Mouse (Mus musculus) liver, adult 2 months (tissue): ENCODE data around the gene Zfp568. TPM values are rescaled to one million over a fixed set of nuclear protein-coding genes. Genes with fewer than 3 reads are reported as not detected.

Experiments
- DNase-seq: peaks from one replicate; pipeline ENCODE4 v3.0.0-alpha.2; 2011; ENCODE audit warnings: low read depth, low spot score; ENCODE audit errors: extremely low read depth
- H3K27ac ChIP-seq: fragments of 200-500 bp; replicated peaks from 2 replicates; pipeline ENCODE4 v1.5.1; 2012; ENCODE audit warnings: low read depth, mild to moderate bottlenecking, control low read depth, inconsistent platforms, low read length; ENCODE audit not compliant: insufficient read depth
- H3K27me3 ChIP-seq: fragments of 200-500 bp; 2 replicates; pipeline ENCODE4 v1.6.1; 2012; ENCODE audit warnings: mild to moderate bottlenecking, moderate library complexity, low read length, inconsistent platforms; ENCODE audit not compliant: control insufficient read depth, insufficient read depth
- H3K36me3 ChIP-seq: fragments of 200-500 bp; 2 replicates; pipeline ENCODE4 v1.6.1; 2012; ENCODE audit warnings: low read length, inconsistent platforms; ENCODE audit not compliant: control insufficient read depth, insufficient read depth
- H3K4me1 ChIP-seq: fragments of 200-500 bp; 2 replicates; pipeline ENCODE4 v1.6.1; 2011; ENCODE audit warnings: low read length; ENCODE audit not compliant: control insufficient read depth, insufficient read depth
- H3K4me3 ChIP-seq: fragments of 200-500 bp; 2 replicates; pipeline ENCODE4 v1.5.1; 2011; ENCODE audit warnings: low read depth, mild to moderate bottlenecking, control low read depth, low read length, moderate library complexity; ENCODE audit not compliant: insufficient read depth
- H3K79me2 ChIP-seq: fragments of 200-500 bp; 2 replicates; pipeline ENCODE4 v1.6.1; 2012; ENCODE audit warnings: inconsistent platforms, mild to moderate bottlenecking, low read length, moderate library complexity; ENCODE audit not compliant: control insufficient read depth, insufficient read depth
- H3K9ac ChIP-seq: fragments of 200-500 bp; 2 replicates; pipeline ENCODE4 v1.6.1; 2012; ENCODE audit warnings: low read depth, mild to moderate bottlenecking, control low read depth, inconsistent platforms, low read length
- CTCF ChIP-seq: fragments of 200-500 bp; IDR thresholded peaks from 2 replicates; pipeline ENCODE4 v1.5.1; 2011; ENCODE audit warnings: low read depth, low read length, control low read depth
- POLR2A ChIP-seq: fragments of 200-500 bp; IDR thresholded peaks from 2 replicates; pipeline ENCODE4 v1.6.1; 2011; ENCODE audit warnings: low read length, control low read depth; ENCODE audit not compliant: insufficient read depth; ENCODE audit errors: extremely low read depth
- WGBS: fragments of 180-500 bp; shearing (Covaris S2); methylation state at CpG from one replicate; pipeline ENCODE4 v1.1.7; 2018; 5-methylcytosine and 5-hydroxymethylcytosine counted together
- polyA plus RNA-seq: library from polyadenylated mRNA; depleted of rRNA; stranded (reverse); fragments of >200 nt; gene quantifications from 2 replicates; pipeline ENCODE4 v1.2.3, GENCODE M21; 2012
- total RNA-seq: library from RNA; depleted of rRNA; stranded (reverse); fragments of >200 nt; gene quantifications from 2 replicates; pipeline ENCODE4 v1.2.3, GENCODE M21; 2014

Gene Zfp568
- total and polyA plus RNA-seq, 2 experiments = 4.3 to 8.8 TPM

- no peak overlapping the region for H3K4me3 ChIP-seq
- no peaks in the 10 kb centered on the region for H3K4me1 ChIP-seq
- no peaks in the 10 kb centered on the region for H3K79me2 ChIP-seq
- no peak overlapping the region for H3K27ac ChIP-seq
- peaks cover 23% of the 10 kb centered on the region; the same call in 1 of the 2 replicates for H3K36me3 ChIP-seq
- no peak for DNase-seq
- no peak overlapping the region for H3K9ac ChIP-seq
- no peak for TF ChIP-seq POLR2A
- no peak for TF ChIP-seq CTCF
- 76% methylated on average over 8 of the region's 8 CpGs for WGBS
- H3K27me3 ChIP-seq = no peaks in the 10 kb centered on the region
Measured at GRCm38 (mm10) chr7:30023800-30024199, 40.0 kb downstream of the Zfp568 start.

- Histone ChIP-seq H3K4me1 (no peaks in the 10 kb centered on the region), H3K4me3 (no peak overlapping the region), H3K27ac (no peak overlapping the region), H3K36me3 (peaks cover 16% of the 10 kb centered on the region; the same call in 1 of the 2 replicates), H3K79me2 (no peaks in the 10 kb centered on the region), H3K9ac (no peak overlapping the region), H3K27me3 (no peaks in the 10 kb centered on the region)
- TF ChIP-seq POLR2A (no peak), CTCF (peak; percentile 30; the same call in 1 of the 2 replicates)
- no peak for DNase-seq
- 84% methylated on average over 5 of the region's 5 CpGs for WGBS
Measured at GRCm38 (mm10) chr7:30025358-30025757, 41.6 kb downstream of the Zfp568 start.

GRCm38 (mm10) chr7:30027331-30027730 is 43.6 kb downstream of the Zfp568 start:
- Histone ChIP-seq H3K79me2 (no peaks in the 10 kb centered on the region), H3K36me3 (peaks cover 12% of the 10 kb centered on the region; the same call in 1 of the 2 replicates), H3K4me1 (no peaks in the 10 kb centered on the region), H3K9ac (no peak overlapping the region), H3K27me3 (no peaks in the 10 kb centered on the region), H3K4me3 (no peak overlapping the region), H3K27ac (no peak overlapping the region)
- WGBS = 53% methylated on average over 4 of the region's 4 CpGs
- no peak for DNase-seq
- no peak for TF ChIP-seq CTCF
- no peak for TF ChIP-seq POLR2A

- Histone ChIP-seq H3K4me3 (no peak overlapping the region), H3K9ac (no peak overlapping the region), H3K4me1 (no peaks in the 10 kb centered on the region), H3K27ac (no peak overlapping the region), H3K27me3 (no peaks in the 10 kb centered on the region), H3K36me3 (peaks cover 9% of the 10 kb centered on the region; the same call in 1 of the 2 replicates), H3K79me2 (no peaks in the 10 kb centered on the region)
- TF ChIP-seq POLR2A (no peak), CTCF (no peak)
- WGBS = 97% methylated on average over 3 of the region's 3 CpGs
- no peak for DNase-seq
Measured at GRCm38 (mm10) chr7:30028572-30028971, 44.8 kb downstream of the Zfp568 start.

GRCm38 (mm10) chr7:30030677-30031076 is 46.9 kb downstream of the Zfp568 start:
- no peak overlapping the region for H3K4me3 ChIP-seq
- no peaks in the 10 kb centered on the region for H3K4me1 ChIP-seq
- H3K27me3 ChIP-seq = no peaks in the 10 kb centered on the region
- H3K36me3 ChIP-seq = no peaks in the 10 kb centered on the region
- H3K9ac ChIP-seq = no peak overlapping the region
- no peaks in the 10 kb centered on the region for H3K79me2 ChIP-seq
- 9% methylated on average over 6 of the region's 6 CpGs for WGBS
- TF ChIP-seq POLR2A = no peak
- no peak for TF ChIP-seq CTCF
- no peak overlapping the region for H3K27ac ChIP-seq
- peak; percentile 37 for DNase-seq

GRCm38 (mm10) chr7:30031379-30031778 is 47.6 kb downstream of the Zfp568 start:
- Histone ChIP-seq H3K4me1 (no peaks in the 10 kb centered on the region), H3K27ac (no peak overlapping the region), H3K36me3 (no peaks in the 10 kb centered on the region), H3K27me3 (no peaks in the 10 kb centered on the region), H3K79me2 (no peaks in the 10 kb centered on the region), H3K9ac (no peak overlapping the region), H3K4me3 (no peak overlapping the region)
- TF ChIP-seq POLR2A (no peak), CTCF (no peak)
- no peak for DNase-seq
- WGBS = 94% methylated on average over 3 of the region's 3 CpGs

- 94% methylated on average over 12 of the region's 12 CpGs for WGBS
- Histone ChIP-seq H3K4me3 (no peak overlapping the region), H3K36me3 (peaks cover 5% of the 10 kb centered on the region; the same call in 1 of the 2 replicates), H3K27ac (no peak overlapping the region), H3K4me1 (no peaks in the 10 kb centered on the region), H3K9ac (no peak overlapping the region), H3K27me3 (no peaks in the 10 kb centered on the region), H3K79me2 (no peaks in the 10 kb centered on the region)
- TF ChIP-seq CTCF = no peak
- TF ChIP-seq POLR2A = no peak
- DNase-seq = no peak
Measured at GRCm38 (mm10) chr7:30034331-30034730, 50.6 kb downstream of the Zfp568 start.
